Mouse (Mus musculus) liver, embryonic 14.5 days (tissue): Measurements from ENCODE around the gene Ripply3.

Experiments
- CTCF ChIP-seq: IDR thresholded peaks from 2 replicates; pipeline ENCODE4 v1.5.1; 2016; ENCODE audit warnings: antibody characterized with exemption, low read depth, control low read depth
- EP300 ChIP-seq: IDR thresholded peaks from 2 replicates; pipeline ENCODE4 v1.6.1; 2016; ENCODE audit warnings: antibody characterized with exemption, low read depth

GRCm38 (mm10) chr16:94299210-94299609 is 29.0 kb upstream of the Ripply3 start:
- TF ChIP-seq CTCF: no peak
- TF ChIP-seq EP300: no peak
